Mouse (Mus musculus) spleen, postnatal 4 days (tissue): ENCODE data around the gene Skp2.

ENCODE experiments used
- DNase-seq, 2 experiments: peaks; one replicate each; pipeline ENCODE4 v3.0.0; 2022; ENCODE audit warnings: low spot score in 2 of 2

Skp2 gene

GRCm38 (mm10) chr15:9114131-9114530 is 41.1 kb downstream of the Skp2 start:
- DNase-seq, result no peak

- no peak for DNase-seq
These were observed 41.7 kb downstream of the Skp2 start for GRCm38 (mm10) chr15:9113556-9113955.

GRCm38 (mm10) chr15:9111648-9112047 is 43.6 kb downstream of the Skp2 start:
- no peak for DNase-seq

- peak in 1 of 2 experiments; percentile 19 for DNase-seq
These were observed 44.5 kb downstream of the Skp2 start for GRCm38 (mm10) chr15:9110526-9111347.

- DNase-seq, result no peak
These were observed 48.7 kb downstream of the Skp2 start for GRCm38 (mm10) chr15:9106303-9107074.

GRCm38 (mm10) chr15:9100446-9101077 is 54.7 kb downstream of the Skp2 start:
- DNase-seq, result peak in 1 of 2 experiments; percentile 29

- no peak for DNase-seq
These were observed 58.4 kb downstream of the Skp2 start for GRCm38 (mm10) chr15:9096865-9097264.

GRCm38 (mm10) chr15:9094366-9094750 is 60.9 kb downstream of the Skp2 start:
- peak in 1 of 2 experiments; percentile 34 for DNase-seq

GRCm38 (mm10) chr15:9093598-9094365 is 61.4 kb downstream of the Skp2 start:
- no peak for DNase-seq

- no peak for DNase-seq
These were observed 64.6 kb downstream of the Skp2 start for GRCm38 (mm10) chr15:9090662-9091061.

- DNase-seq, result no peak
These were observed 66.0 kb downstream of the Skp2 start for GRCm38 (mm10) chr15:9089136-9089720.

GRCm38 (mm10) chr15:9088683-9089072 is 66.5 kb downstream of the Skp2 start:
- DNase-seq, result no peak

GRCm38 (mm10) chr15:9087895-9088682 is 67.1 kb downstream of the Skp2 start:
- no peak for DNase-seq

GRCm38 (mm10) chr15:9087421-9087820 is 67.8 kb downstream of the Skp2 start:
- no peak for DNase-seq

GRCm38 (mm10) chr15:9086813-9087212 is 68.4 kb downstream of the Skp2 start:
- DNase-seq, result no peak

GRCm38 (mm10) chr15:9082753-9083152 is 72.5 kb downstream of the Skp2 start:
- no peak for DNase-seq

GRCm38 (mm10) chr15:9081294-9081693 is 73.9 kb downstream of the Skp2 start:
- no peak for DNase-seq

GRCm38 (mm10) chr15:9080206-9080605 is 75.0 kb downstream of the Skp2 start:
- DNase-seq, result no peak

- DNase-seq, result no peak
These were observed 75.6 kb downstream of the Skp2 start for GRCm38 (mm10) chr15:9079626-9080025.

- DNase-seq, result peak; percentile 56 to 70
These were observed 76.5 kb downstream of the Skp2 start for GRCm38 (mm10) chr15:9078481-9079300.
